Mouse (Mus musculus) ZHBTc4 (cell line): Measurements from ENCODE around the gene Fbxw11.

Source experiments
- DNase-seq: peaks from one replicate; pipeline ENCODE4 v3.0.0-alpha.2; 2011; ENCODE audit warnings: low read depth, low spot score

Fbxw11 gene

DNA sequence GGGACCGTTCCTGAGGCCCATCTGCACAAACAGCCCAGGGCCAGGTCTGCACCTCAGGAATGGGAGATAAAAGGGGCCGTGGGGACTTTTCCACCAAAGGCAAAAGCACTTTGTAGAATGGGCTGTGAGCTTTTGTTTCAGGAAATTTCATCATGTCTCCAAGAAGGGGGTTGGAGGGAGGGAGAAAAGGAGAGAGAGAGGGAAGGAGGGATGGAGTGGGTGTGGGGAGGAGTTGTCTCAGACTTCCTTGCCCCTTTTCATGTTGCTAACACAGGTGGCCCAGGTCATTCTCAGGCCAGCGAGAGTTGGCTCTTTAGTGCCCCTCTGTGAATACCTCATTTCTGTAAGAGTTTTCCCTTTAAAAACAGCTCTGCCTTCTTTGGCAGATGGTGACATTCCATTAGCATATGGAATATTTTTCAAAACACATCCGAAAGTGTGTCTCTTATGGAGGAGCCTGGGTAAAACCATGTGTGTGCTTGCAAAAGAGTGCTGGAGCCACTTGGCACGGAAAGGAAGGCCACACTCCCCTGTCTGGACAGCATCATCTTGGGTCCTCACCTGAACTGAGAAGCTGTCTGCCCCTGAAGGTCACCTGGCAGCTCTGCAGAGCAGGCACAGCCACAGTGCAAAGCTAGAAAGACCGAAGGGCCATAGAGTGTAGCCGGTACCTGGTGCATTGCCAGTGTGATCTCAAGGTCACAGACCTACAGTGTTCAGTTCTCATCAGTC, 109.5 kb downstream of the Fbxw11 start:
- DNase-seq = no peak

DNA sequence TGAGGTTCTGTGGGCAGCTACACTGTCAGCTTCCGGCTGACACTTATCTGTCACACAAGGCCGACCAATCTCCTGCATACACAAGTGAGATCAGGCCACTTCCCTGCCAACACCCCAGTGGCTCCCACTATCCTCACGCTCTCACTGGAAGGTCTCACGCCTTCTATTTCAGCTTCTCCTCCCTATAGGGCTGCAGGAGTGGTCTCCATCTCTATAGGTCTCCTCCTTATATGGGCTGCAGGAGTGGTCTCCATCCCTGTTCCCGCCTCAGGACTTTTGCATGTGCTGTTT, 110.0 kb downstream of the Fbxw11 start:
- no peak for DNase-seq

DNA sequence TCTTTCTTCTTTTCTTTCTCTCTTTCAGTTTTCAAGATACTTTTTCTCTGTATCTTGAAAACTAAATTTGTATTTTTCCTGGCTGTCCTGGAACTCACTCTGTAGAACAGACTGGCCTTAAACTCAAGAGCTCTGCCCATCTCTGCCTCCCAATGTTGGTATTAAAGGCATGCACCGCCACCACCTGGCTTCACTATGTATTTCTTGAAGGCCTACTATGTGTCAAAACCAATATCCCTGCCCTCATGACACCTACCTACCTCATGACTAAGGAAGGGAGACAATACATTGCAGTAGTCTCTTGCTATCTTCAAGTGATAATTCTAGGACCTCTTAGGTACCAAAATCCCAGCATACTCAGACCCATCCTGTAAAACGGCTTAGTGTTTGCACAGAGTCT, 110.8 kb downstream of the Fbxw11 start:
- DNase-seq = no peak

DNA sequence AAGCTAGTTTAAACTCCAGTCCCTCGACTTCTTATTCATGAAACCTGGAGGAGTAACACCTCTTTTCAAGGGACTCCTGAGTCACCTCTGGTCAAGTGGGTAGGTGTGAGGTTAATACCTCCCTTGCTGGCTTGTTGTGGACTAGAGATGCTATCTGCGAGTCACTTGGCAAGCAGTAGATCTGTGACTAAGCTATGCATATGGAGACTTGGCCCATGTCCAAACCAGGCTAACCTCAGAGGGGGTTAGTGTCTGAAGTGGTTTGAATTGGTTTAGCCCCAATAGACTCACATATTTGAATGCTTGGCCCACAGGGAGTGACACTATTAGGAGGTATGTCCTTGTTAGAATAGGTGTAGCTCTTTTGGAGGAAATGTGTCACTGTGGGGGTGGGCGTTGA, 120.2 kb downstream of the Fbxw11 start:
- DNase-seq = no peak

DNA sequence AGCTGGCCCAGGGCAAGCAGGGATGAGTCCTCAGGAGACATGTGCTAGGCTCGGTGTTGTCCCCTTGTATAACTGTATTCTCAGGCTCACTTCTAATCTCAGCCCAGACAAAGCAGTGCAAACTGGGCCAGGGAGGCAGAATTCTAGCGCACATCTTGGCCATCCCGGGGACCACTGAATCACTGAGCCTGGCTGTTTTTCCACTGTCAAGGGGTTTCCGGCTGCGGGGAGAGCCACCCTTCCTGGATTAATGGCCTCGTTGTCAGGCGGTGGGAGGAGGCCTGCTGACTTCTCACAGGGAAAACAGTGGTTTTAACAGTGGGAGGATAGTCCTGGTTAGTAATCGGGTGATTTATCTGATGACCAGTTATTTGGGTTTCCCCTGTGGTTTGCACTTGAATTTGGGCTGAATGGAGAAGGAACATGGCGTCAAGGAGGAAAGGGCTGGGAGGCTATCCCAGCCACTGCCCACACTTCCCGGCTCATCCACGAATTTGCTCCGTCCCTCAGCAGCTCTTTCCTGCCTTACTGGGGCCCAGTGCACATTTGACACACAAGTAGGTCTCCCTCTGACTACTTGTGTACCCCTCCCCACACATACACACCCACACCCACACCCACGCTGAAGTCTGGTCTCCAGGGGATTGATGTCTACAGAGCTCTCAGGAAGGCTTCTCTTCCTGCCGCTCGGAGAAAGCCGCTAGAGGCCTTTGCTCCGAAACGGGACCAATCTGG, 125.1 kb downstream of the Fbxw11 start:
- no peak for DNase-seq

DNA sequence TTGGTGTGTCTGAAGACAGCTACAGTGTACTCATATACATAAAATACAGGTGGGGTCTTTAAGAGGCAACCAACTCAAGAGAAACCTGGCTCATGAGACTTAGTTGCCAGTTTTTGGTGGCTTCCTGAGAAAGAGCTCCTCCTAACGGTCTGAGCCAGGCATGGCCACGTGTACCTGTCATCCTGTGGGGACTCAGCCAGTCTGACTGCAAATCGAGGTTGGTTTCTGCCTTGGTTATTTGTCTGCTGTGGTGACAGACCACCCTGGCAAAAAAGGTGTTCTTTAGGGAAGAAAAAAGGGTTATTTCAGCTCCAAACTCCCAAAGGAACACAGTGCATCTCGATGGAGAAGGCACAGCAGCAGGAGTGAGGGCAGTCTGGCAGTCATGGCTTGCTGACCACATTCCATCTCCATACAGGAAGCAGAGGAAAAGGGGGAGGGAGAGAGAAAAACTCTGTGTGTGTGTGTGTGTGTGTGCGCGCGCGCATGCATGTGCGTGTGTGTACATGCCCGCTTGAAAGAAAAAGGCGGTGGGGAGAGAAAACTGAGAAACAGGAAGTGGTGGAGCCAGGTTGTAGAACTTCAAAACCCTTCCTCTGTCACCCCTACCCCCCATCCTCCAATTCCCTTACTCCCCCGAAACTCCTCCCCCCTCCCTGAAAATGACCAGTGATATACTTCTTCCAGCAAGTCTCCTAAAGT, 126.3 kb downstream of the Fbxw11 start:
- peak; percentile 40 for DNase-seq

DNA sequence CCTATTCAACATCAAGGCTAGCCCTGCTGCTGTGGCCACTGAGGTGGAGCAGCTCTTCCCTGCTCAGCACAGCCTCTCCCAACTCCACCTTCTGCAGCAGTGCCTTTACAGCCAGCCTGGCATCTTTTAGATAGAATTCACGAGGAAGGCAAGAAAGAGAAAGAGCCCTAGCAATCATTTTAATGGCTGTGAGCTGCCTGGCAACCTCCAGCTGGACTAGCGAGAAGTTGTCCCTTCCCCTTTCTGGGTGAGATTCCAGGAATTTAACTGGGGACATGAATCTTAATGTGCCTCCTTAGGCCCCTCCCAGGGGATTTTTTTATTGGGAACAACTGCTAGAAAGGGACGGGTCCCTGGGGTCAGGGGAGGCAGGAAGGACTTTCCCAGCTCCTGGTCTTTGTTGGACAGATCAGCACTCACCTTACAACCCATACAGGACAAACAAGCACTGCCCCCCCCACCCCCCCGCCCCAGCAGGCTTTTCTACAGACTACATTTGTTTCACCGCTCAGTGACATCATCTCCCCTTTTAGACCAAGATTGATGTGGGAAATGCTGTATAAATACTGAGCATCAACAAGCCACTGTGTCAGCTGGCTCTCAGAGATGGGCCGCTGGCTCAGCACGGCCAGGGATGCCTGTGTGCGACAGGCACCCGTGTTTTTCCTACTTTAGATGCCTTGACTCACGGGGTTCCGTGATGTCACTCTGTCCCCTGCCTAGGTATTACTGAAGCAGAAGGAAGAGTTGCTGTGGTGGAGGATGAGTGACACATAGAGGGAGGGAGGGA, 138.4 kb downstream of the Fbxw11 start:
- DNase-seq = no peak

DNA sequence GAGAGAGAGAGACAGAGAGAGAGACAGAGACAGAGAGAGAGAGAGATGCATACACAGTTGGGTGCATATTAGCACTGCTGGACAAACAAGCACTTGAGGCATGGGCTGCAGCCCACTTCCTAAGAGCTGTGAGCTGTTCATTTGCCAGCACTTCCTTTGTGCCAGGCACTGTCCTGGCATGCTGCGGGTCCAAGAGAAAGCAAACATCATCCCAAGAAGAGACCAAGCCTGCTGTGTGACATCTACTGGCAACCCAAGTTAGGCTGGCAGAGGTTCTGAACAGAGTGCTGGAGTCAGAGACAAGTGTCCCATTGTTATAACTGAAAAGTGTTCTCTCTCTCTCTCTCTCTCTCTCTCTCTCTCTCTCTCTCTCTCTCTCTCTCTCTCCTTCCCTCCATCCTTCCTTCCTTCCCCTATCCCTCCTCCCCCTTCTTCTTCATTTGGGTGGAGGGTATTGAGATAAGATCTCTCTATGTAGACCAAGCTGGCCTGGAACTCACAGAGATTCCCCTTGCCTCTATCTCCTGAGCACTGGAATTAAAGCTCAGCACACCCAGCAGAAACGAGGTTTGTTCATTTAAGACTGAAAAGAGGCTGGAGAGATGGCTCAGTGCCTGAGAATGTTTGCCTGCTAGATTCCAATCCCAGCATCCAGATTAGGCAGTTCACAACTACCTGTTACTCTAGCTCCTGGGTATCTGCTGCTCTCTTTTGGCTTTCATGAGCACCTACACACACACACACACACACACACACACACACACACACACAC, 139.3 kb downstream of the Fbxw11 start:
- DNase-seq = no peak

DNA sequence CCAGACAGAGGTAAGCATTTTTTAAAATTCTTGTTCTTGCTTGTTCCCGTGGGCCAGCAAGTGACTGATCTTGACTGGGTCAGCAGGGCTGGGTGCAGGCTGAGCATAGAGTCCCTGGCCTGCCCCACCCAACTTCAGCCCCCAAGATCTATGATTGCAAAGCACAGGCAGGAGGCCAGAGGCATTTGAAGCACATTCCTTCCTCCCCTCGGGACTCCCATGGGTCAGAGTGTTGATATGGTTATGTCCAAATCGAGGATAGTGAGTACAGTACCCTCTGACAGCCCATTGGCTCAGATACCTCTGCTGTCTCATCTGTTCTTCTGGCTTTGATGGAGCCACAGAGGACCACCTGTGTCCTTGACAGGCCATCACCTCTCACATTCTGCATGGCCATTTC, 140.2 kb downstream of the Fbxw11 start:
- no peak for DNase-seq

DNA sequence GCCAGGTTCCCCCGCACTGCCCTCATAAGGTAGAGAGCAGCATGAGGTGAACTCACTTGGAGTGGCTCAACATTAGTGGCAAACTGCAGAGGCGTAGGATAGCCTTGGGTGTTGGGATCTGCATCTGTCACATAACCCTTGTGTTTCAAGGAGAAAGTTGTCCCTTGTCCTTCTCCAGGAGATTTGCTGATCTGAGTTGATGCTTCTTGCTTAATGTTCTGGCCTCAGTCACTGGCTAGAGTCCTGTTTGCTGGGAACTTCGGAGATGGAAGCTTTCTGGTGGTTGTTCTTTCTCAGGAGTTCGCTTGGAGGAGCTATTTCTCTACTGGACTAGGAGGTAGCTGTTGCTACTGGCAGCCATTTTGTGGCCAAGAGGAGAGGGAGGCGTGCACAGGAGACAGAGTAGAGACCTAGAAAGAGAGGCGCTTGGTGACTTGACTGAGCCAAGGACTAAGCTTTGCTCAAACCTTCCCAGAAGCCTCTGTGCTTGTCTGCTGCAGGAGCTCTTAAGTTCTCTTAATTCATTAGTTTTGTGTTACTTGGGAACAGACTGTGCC, 143.1 kb downstream of the Fbxw11 start:
- no peak for DNase-seq

DNA sequence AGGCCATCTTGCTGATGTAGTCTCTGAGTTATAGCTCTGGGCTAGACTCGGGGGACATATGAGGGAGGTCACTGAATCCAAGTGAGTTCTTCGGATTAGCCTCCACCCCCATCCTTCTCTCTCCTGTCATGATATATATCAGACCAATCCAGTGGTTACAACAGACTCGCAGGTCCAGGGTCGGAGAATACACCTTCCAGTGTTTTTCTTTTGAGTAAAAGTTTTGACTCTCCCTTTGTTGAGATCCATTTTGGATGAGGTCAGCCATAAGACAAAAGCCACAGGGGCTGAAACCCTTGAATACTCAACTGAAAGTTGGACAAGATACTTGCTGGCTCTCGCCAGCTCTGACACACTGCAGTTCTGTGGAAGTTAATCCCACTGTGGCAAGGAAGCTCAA, 143.7 kb downstream of the Fbxw11 start:
- no peak for DNase-seq

DNA sequence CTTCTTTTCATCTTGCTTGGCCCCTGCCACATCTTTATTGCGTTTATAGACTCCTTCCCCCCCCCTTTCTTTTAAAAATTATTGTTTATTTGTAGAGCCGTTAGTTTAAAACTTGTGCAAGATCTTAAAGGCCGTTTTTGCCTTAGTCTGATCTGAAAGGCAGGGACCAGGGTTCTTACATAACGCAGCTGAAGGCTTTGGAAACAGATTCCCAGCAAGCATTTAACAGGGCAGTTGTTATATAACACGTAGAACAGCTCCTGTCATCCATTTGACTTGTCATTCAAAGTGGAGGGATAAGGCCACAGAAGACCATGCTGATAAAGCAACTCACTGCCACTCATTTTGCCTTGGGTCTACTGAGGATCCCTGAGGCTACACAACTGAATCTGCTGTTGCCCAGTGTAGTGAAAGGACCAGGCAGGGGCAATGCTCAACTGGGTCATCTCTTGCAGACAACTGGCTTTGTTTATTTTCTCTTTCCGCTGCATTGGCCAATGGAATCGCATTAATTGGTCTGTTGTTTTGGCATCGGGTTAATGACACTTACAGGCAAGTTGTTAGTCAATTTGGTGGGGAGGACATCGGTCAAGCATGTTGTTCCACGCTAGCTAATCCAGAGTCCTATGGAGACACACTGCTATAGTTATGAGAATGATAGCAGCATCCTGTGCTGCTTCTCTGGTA, 152.4 kb downstream of the Fbxw11 start:
- DNase-seq = no peak
